Mouse (Mus musculus): ENCODE measurements around the gene Zscan4-ps1. TPM values are rescaled to one million over a fixed set of nuclear protein-coding genes. Genes with fewer than 3 reads are reported as not detected.
"Not testable (repeated sequence)": the region's sequence is repeated elsewhere in the genome, so short reads cannot be mapped to it uniquely, and the experiment has no call there.

Zscan4-ps1 gene
- not detected in 2 replicates for total RNA-seq (2017)

GRCm38 (mm10) chr7:11069591-11069990 lies at the start of gene Zscan4-ps1:
Zscan4-ps1 (minus strand) TSS chr7:11069691.
- ATAC-seq (replicated peaks in 1 of 2; ENCODE audit: insufficient read depth in 1 of 2, low FRiP score in 2 of 2, low TSS enrichment in 1 of 2, low read depth in 1 of 2, poor library complexity in 2 of 2, severe bottlenecking in 2 of 2), result not testable (repeated sequence)

Other genes starting within 250 kb of the Zscan4-ps1 start
- gene Zscan4b, start 164.6 kb downstream of the Zscan4-ps1 start, total RNA-seq (2017), result not detected in 2 replicates
- gene Zscan4c, start 63.9 kb downstream of the Zscan4-ps1 start, total RNA-seq (2017), result not detected in 2 replicates
- gene Zscan4d, start 96.5 kb upstream of the Zscan4-ps1 start, total RNA-seq (2017), result not detected in 2 replicates
- gene Zscan4e, start 241.0 kb upstream of the Zscan4-ps1 start, total RNA-seq (2017), result not detected in 2 replicates

Measured in hematopoietic stem cell, adult 5-6 weeks (primary cell).